Mouse (Mus musculus): ENCODE data around the gene Gm7173. TPM values are rescaled to one million over a fixed set of nuclear protein-coding genes. Genes with fewer than 3 reads are reported as not detected.

Gm7173 gene
- 1.0 and 1.5 TPM in 2 replicates for polyA plus RNA-seq (2015; fragmentation: Nextera tagmentation; extraction: Ambion mirVana)

GRCm38 (mm10) chrX:79516977-79517645, at the start of gene Gm7173:
Gm7173 (minus strand) TSS chrX:79517285.
- ATAC-seq: peak; percentile 91
- no peaks in the 10 kb centered on the region for H3K27me3 ChIP-seq (replicated peaks; ENCODE audit: control insufficient read depth, insufficient read depth, low read length)
- WGBS: 24% methylated on average over 19 of the region's 23 CpGs

GRCm38 (mm10) chrX:79517646-79518016, 546 bp upstream of the Gm7173 start:
- Histone ChIP-seq H3K4me1 (ENCODE audit: control insufficient read depth, insufficient read depth, low read depth, low read length) (no peaks in the 10 kb centered on the region), H3K27ac (ENCODE audit: low read depth, low read length) (no peak overlapping the region), H3K4me2 (ENCODE audit: low read length) (peak overlapping the region; percentile 53), H3K9ac (ENCODE audit: low read depth, low read length) (no peak overlapping the region), H3K27me3 (replicated peaks; ENCODE audit: control insufficient read depth, insufficient read depth, low read length) (no peaks in the 10 kb centered on the region), H3K4me3 (ENCODE audit: low read length) (peak overlapping the region; percentile 45), H3K9me3 (ENCODE audit: control insufficient read depth, low read length) (no peaks in the 10 kb centered on the region), H3K36me3 (ENCODE audit: control insufficient read depth, insufficient read depth, low read length) (no peaks in the 10 kb centered on the region)
- WGBS: 60% methylated on average over 1 of the region's 1 CpGs
- no peak; the same call in 1 of the 2 replicates for ATAC-seq

More at GRCm38 (mm10) chrX:79516977-79517645, at the start of gene Gm7173:
- Histone ChIP-seq H3K4me1 (ENCODE audit: control insufficient read depth, insufficient read depth, low read depth, low read length) (no peaks in the 10 kb centered on the region), H3K36me3 (ENCODE audit: control insufficient read depth, insufficient read depth, low read length) (no peaks in the 10 kb centered on the region), H3K9ac (ENCODE audit: low read depth, low read length) (peak within 1 kb of the TSS; percentile 51), H3K4me2 (ENCODE audit: low read length) (peak within 1 kb of the TSS; percentile 53), H3K27ac (ENCODE audit: low read depth, low read length) (peak within 1 kb of the TSS; percentile 12; the same call in 1 of the 2 replicates), H3K9me3 (ENCODE audit: control insufficient read depth, low read length) (no peaks in the 10 kb centered on the region), H3K4me3 (ENCODE audit: low read length) (peak within 1 kb of the TSS; percentile 45)

- Histone ChIP-seq H3K36me3 (ENCODE audit: control insufficient read depth, insufficient read depth, low read length) (no peaks in the 10 kb centered on the region), H3K9ac (ENCODE audit: low read depth, low read length) (no peak overlapping the region), H3K27ac (ENCODE audit: low read depth, low read length) (no peak overlapping the region), H3K27me3 (replicated peaks; ENCODE audit: control insufficient read depth, insufficient read depth, low read length) (no peaks in the 10 kb centered on the region), H3K4me3 (ENCODE audit: low read length) (no peak overlapping the region), H3K4me2 (ENCODE audit: low read length) (no peak overlapping the region), H3K4me1 (ENCODE audit: control insufficient read depth, insufficient read depth, low read depth, low read length) (no peaks in the 10 kb centered on the region), H3K9me3 (ENCODE audit: control insufficient read depth, low read length) (no peaks in the 10 kb centered on the region)
- no peak for ATAC-seq
Measured at GRCm38 (mm10) chrX:79316790-79317189, 200.3 kb downstream of the Gm7173 start.

Other genes with a start within 250 kb of the Gm7173 start
- 0.51 TPM in 2 replicates for gene Mageb16, start 154.2 kb upstream of the Gm7173 start, polyA plus RNA-seq (2015; fragmentation: Nextera tagmentation; extraction: Ambion mirVana)

Measured in hindbrain, embryonic 16.5 days (tissue).